Mouse (Mus musculus) stomach, postnatal 0 days (tissue): Measurements from ENCODE around the gene Khdrbs2.

Experiments used
- CTCF ChIP-seq: IDR thresholded peaks from 2 replicates; pipeline ENCODE4 v1.5.1; 2016; ENCODE audit warnings: antibody characterized with exemption, low read depth, mild to moderate bottlenecking, moderate library complexity
- EP300 ChIP-seq: optimal IDR thresholded peaks from 2 replicates; pipeline ENCODE3; 2016; ENCODE audit warnings: antibody characterized with exemption

DNA sequence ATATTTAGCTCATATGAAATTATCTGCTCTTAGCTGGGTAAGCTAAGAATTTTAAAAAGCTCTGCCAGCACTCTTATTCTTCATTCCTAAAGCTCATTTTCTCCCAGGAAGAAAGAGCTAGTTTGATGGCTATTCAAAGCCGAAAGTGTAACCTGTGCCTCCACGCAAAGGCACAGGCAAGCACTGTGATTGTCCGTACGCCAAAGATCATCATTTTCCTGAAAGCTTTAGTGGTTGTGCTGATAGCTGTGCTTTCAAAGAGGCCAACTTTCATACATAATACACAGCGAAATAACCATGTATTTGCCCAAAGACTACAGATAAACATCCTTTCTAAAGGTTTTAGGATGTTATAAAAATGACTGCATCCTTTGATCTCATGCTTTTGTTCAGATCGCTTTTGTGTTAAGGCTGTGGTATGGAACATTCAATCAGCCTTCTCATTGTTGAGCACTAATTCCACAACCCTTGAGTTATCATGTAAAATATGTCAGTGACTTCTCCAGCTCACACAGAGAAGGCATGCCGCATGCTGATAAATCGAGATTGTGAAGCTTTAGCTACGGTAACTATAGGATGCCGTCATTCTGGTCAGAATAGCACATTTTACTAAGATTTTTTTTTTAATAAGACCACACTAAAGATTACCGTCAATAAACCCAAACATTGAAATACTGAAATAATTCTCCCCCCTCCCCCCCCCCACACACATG is 299.1 kb downstream of the Khdrbs2 start:
- TF ChIP-seq CTCF, result no peak
- TF ChIP-seq EP300, result no peak
